Mouse (Mus musculus): ENCODE results near the gene Palld. TPM values are rescaled to one million over a fixed set of nuclear protein-coding genes. Genes with fewer than 3 reads are reported as not detected.

Palld gene
- polyA plus RNA-seq, 1 experiment from 2014 or later = 138 TPM

- H3K27ac ChIP-seq = no peak overlapping the region
- no peaks in the 10 kb centered on the region for H3K4me1 ChIP-seq
- no peak overlapping the region for H3K4me2 ChIP-seq (replicated peaks)
- no peak overlapping the region for H3K9ac ChIP-seq
- ATAC-seq (ENCODE audit: insufficient number of reproducible peaks, insufficient read depth, low FRiP score, low TSS enrichment) = no peak
- H3K9me3 ChIP-seq = no peaks in the 10 kb centered on the region
- no peaks in the 10 kb centered on the region for H3K36me3 ChIP-seq
- 71% methylated on average over 1 of the region's 1 CpGs for WGBS
- no peak overlapping the region for H3K4me3 ChIP-seq
- no peaks in the 10 kb centered on the region for H3K27me3 ChIP-seq
Observed at GRCm38 (mm10) chr8:61797391-61797947, 105.0 kb downstream of the Palld start.

- no peaks in the 10 kb centered on the region for H3K4me1 ChIP-seq
- H3K27ac ChIP-seq = no peak overlapping the region
- no peak overlapping the region for H3K4me3 ChIP-seq
- no peak overlapping the region for H3K4me2 ChIP-seq (replicated peaks)
- no peaks in the 10 kb centered on the region for H3K27me3 ChIP-seq
- WGBS = 85% methylated on average over 7 of the region's 7 CpGs
- H3K36me3 ChIP-seq = no peaks in the 10 kb centered on the region
- no peak overlapping the region for H3K9ac ChIP-seq
- H3K9me3 ChIP-seq = no peaks in the 10 kb centered on the region
- ATAC-seq (ENCODE audit: insufficient number of reproducible peaks, insufficient read depth, low FRiP score, low TSS enrichment) = no peak
Observed at GRCm38 (mm10) chr8:61796537-61797050, 105.9 kb downstream of the Palld start.

- ATAC-seq (ENCODE audit: insufficient number of reproducible peaks, insufficient read depth, low FRiP score, low TSS enrichment) = no peak
- Histone ChIP-seq H3K36me3 (no peaks in the 10 kb centered on the region), H3K27me3 (no peaks in the 10 kb centered on the region), H3K4me1 (no peaks in the 10 kb centered on the region), H3K9ac (no peak overlapping the region), H3K9me3 (no peaks in the 10 kb centered on the region), H3K27ac (no peak overlapping the region), H3K4me3 (no peak overlapping the region), H3K4me2 (replicated peaks) (no peak overlapping the region)
- WGBS = 69% methylated on average over 3 of the region's 3 CpGs
Observed at GRCm38 (mm10) chr8:61789946-61790345, 112.5 kb downstream of the Palld start.

DNA sequence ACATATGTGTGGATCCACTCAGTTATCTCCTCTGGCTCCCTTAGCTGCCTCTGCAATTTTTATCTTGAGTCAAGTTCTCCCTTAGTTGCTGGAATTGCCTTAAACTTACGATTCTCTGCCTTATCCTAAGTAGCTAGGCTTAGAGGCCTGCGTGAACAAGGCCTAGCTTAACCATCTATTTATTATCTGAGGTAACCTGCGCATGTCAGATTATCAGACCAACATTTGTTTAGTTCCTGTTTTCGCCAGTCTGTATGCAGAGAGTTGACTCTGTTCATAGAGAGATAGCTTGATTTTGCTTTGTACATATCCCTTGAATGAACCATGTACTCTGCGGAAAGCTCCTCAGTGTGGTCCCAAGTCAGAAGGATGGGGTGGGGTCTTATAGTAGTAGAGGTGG is 113.2 kb downstream of the Palld start:
- Histone ChIP-seq H3K4me3 (no peak overlapping the region), H3K9me3 (no peaks in the 10 kb centered on the region), H3K27me3 (no peaks in the 10 kb centered on the region), H3K4me2 (replicated peaks) (no peak overlapping the region), H3K4me1 (no peaks in the 10 kb centered on the region), H3K36me3 (no peaks in the 10 kb centered on the region), H3K9ac (no peak overlapping the region), H3K27ac (no peak overlapping the region)
- no peak for ATAC-seq (ENCODE audit: insufficient number of reproducible peaks, insufficient read depth, low FRiP score, low TSS enrichment)
- 91% methylated on average over 5 of the region's 5 CpGs for WGBS

DNA sequence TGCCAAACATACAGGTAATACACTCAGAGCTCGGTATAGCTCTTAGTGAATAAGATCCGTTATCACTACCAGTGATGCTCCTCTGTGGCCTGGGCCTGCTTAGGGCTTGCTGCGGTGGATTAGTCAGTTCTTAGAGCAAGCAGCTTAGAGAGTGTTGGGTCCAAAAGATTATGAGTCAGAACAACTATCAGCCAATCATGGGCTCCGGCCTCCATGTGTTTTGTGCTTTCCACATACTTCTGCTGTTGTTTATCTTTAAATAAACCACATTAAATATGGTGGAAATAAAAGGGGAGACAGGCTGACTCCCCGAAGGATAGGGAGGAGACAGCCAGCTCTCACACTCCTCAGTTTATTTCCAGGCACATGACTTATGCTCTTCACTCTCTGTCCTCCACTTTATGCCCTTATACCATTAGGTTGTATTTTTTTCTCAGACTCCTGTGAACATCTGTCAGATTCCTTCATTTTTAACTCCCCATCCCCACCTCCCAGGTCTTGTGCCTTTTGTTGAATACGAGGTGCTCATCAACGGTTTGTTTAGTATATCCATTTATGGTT is 119.5 kb downstream of the Palld start:
- no peak overlapping the region for H3K27ac ChIP-seq
- H3K36me3 ChIP-seq = no peaks in the 10 kb centered on the region
- ATAC-seq (ENCODE audit: insufficient number of reproducible peaks, insufficient read depth, low FRiP score, low TSS enrichment) = no peak
- no peaks in the 10 kb centered on the region for H3K27me3 ChIP-seq
- H3K4me3 ChIP-seq = no peak overlapping the region
- 82% methylated on average over 7 of the region's 7 CpGs for WGBS
- no peak overlapping the region for H3K4me2 ChIP-seq (replicated peaks)
- H3K9ac ChIP-seq = no peak overlapping the region
- H3K9me3 ChIP-seq = no peaks in the 10 kb centered on the region
- H3K4me1 ChIP-seq = no peaks in the 10 kb centered on the region

DNA sequence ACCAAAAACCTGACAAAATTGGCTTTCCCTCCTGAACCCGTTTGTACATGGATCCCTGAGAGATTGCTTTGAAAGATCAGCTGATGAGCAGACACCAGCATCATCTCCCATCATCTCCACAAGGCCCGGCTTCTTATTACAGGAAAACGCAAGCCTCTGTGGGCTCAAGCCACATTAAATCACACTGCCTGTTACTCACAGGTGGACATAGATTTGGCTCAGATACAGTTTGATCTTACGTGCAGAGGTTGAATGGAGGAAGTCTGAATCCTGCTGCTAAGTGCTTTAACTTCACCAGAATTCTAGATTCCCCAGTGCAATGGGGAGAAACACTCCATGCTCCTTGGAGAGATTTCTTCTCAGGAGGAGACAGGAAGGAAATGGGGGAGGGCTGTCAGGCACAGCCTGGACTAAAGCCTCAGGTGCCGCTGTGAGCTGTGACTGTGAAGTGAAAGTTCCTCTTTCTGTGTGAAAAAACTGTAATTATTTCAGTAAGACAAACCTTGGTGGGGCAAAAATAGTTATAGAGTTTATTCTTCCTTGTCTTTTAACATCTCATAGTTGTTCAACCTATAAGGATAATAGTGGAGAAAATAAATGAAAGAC is 121.7 kb downstream of the Palld start:
- no peaks in the 10 kb centered on the region for H3K36me3 ChIP-seq
- no peak overlapping the region for H3K4me2 ChIP-seq (replicated peaks)
- H3K4me3 ChIP-seq = no peak overlapping the region
- WGBS = 57% methylated on average over 5 of the region's 5 CpGs
- H3K9ac ChIP-seq = no peak overlapping the region
- H3K9me3 ChIP-seq = no peaks in the 10 kb centered on the region
- no peak for ATAC-seq (ENCODE audit: insufficient number of reproducible peaks, insufficient read depth, low FRiP score, low TSS enrichment)
- no peaks in the 10 kb centered on the region for H3K27me3 ChIP-seq
- H3K27ac ChIP-seq = no peak overlapping the region
- peaks cover 7% of the 10 kb centered on the region for H3K4me1 ChIP-seq

DNA sequence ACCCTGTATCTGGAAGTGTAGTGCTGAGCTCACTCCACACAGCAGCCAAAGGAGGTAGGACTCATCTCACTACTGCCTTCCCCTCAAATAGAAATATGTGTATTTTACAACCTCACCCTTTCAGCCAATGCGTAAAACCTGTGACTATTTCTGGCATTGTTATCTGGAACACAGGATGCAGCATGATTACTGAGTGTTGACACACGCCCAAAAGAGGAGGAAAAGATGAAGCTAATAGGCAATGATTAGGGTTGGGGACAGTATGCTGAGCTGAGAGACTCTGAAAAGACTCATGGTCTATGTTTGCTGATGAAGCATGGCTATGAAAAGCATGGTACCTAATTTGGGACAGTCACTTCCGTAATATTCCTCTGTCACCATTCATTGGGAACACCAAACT is 124.3 kb downstream of the Palld start:
- H3K36me3 ChIP-seq = no peaks in the 10 kb centered on the region
- no peak overlapping the region for H3K27ac ChIP-seq
- 89% methylated on average over 3 of the region's 3 CpGs for WGBS

GRCm38 (mm10) chr8:61776560-61776959 is 125.9 kb downstream of the Palld start:
- no peak overlapping the region for H3K9ac ChIP-seq

More for the DNA sequence above, 124.3 kb downstream of the Palld start:
- H3K9me3 ChIP-seq = no peaks in the 10 kb centered on the region
- H3K4me1 ChIP-seq = peaks cover 11% of the 10 kb centered on the region
- no peaks in the 10 kb centered on the region for H3K27me3 ChIP-seq
- no peak overlapping the region for H3K4me2 ChIP-seq (replicated peaks)
- H3K9ac ChIP-seq = no peak overlapping the region
- no peak overlapping the region for H3K4me3 ChIP-seq
- no peak for ATAC-seq (ENCODE audit: insufficient number of reproducible peaks, insufficient read depth, low FRiP score, low TSS enrichment)

DNA sequence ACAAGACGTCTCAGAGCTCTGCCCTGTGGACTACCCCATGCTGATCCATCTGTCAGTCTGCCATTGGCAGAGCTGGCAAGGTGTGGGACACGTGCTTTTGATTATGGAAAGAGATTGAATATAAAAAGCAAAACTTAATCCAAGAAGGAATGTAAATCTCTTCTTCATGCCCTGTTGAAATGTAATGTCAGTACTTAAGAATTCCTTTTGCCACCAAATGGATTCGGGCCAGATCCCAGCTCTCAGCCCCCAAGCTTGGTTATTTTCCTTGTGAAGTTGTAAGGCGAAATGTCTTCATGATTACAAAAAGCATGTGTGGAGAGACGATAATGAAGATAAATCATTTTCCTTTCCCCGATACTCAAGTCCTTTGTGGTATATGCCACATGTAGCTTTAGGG is 126.6 kb downstream of the Palld start:
- Histone ChIP-seq H3K9me3 (no peaks in the 10 kb centered on the region), H3K27ac (0 out of 2 replicates have a peak overlapping the region, but pooled peaks have one; percentile 52), H3K4me2 (replicated peaks) (0 out of 2 replicates have a peak overlapping the region, but pooled peaks have one; percentile 4), H3K4me1 (peaks cover 11% of the 10 kb centered on the region), H3K4me3 (no peak overlapping the region), H3K36me3 (no peaks in the 10 kb centered on the region), H3K9ac (no peak overlapping the region), H3K27me3 (no peaks in the 10 kb centered on the region)
- WGBS = 49% methylated on average over 6 of the region's 6 CpGs
- no peak for ATAC-seq (ENCODE audit: insufficient number of reproducible peaks, insufficient read depth, low FRiP score, low TSS enrichment)

More at GRCm38 (mm10) chr8:61776560-61776959, 125.9 kb downstream of the Palld start:
- H3K27ac ChIP-seq = 0 out of 2 replicates have a peak overlapping the region, but pooled peaks have one; percentile 52
- ATAC-seq (ENCODE audit: insufficient number of reproducible peaks, insufficient read depth, low FRiP score, low TSS enrichment) = 0 out of 2 replicates have a peak, but pooled peaks have one; percentile 28
- 41% methylated on average over 9 of the region's 9 CpGs for WGBS
- no peak overlapping the region for H3K4me3 ChIP-seq
- 0 out of 2 replicates have a peak overlapping the region, but pooled peaks have one; percentile 4 for H3K4me2 ChIP-seq (replicated peaks)
- no peaks in the 10 kb centered on the region for H3K9me3 ChIP-seq
- no peaks in the 10 kb centered on the region for H3K27me3 ChIP-seq
- peaks cover 11% of the 10 kb centered on the region for H3K4me1 ChIP-seq
- H3K36me3 ChIP-seq = no peaks in the 10 kb centered on the region

DNA sequence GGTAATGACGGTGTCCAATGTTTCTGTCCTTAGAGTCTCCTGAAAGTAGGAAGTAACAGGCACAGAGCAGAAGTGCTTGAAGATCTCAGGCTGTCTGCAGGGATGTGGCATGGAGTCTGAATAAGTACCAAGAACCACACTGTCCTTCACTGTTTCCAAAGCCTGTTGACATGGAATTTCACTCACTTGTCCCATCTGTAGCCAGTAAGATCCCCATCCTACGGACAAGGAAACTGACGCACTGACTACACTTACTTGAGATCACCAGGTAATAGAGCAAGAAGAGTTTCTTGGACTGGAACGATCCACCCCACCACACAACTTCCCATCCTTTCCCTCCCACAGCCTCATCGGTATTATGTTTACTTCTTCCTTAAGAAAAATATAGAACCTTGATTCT is 128.3 kb downstream of the Palld start:
- whole genome bisulfite sequencing = 85% methylated on average over 5 of the region's 5 CpGs
- no peaks in the 10 kb centered on the region for H3K36me3 ChIP-seq
- ATAC-seq (ENCODE audit: insufficient number of reproducible peaks, insufficient read depth, low FRiP score, low TSS enrichment) = no peak
- H3K9me3 ChIP-seq = no peaks in the 10 kb centered on the region
- H3K27me3 ChIP-seq = no peaks in the 10 kb centered on the region
- H3K4me2 ChIP-seq (replicated peaks) = no peak overlapping the region
- no peak overlapping the region for H3K9ac ChIP-seq
- H3K4me3 ChIP-seq = no peak overlapping the region
- H3K4me1 ChIP-seq = peaks cover 16% of the 10 kb centered on the region
- no peak overlapping the region for H3K27ac ChIP-seq

DNA sequence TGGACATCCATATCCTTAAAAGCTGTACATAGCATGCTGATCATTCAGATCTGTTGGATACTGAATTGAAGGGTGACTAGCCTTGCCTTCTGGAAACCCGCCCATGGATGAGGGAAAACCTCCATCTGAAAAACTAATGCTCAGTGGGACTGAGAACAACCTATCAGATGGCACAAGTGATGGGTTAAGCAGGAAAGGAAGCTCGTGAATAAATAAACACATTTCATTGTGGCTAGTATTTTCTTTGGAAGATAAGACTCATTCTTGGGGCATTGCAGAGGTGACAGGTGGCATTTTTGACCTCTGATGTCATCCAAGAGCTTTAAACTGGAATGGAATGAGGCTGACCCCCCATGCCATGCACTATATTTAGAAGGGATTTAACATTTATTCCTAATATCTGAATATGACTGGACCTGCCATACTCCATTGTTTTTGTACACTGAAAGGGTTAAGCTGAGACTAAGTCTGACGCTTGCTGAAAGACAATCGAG is 128.8 kb downstream of the Palld start:
- no peaks in the 10 kb centered on the region for H3K27me3 ChIP-seq
- H3K9ac ChIP-seq = no peak overlapping the region
- no peak for ATAC-seq (ENCODE audit: insufficient number of reproducible peaks, insufficient read depth, low FRiP score, low TSS enrichment)
- no peak overlapping the region for H3K4me3 ChIP-seq
- H3K4me1 ChIP-seq = peaks cover 17% of the 10 kb centered on the region
- H3K36me3 ChIP-seq = no peaks in the 10 kb centered on the region
- WGBS = 55% methylated on average over 4 of the region's 4 CpGs
- H3K4me2 ChIP-seq (replicated peaks) = no peak overlapping the region
- no peak overlapping the region for H3K27ac ChIP-seq
- no peaks in the 10 kb centered on the region for H3K9me3 ChIP-seq

DNA sequence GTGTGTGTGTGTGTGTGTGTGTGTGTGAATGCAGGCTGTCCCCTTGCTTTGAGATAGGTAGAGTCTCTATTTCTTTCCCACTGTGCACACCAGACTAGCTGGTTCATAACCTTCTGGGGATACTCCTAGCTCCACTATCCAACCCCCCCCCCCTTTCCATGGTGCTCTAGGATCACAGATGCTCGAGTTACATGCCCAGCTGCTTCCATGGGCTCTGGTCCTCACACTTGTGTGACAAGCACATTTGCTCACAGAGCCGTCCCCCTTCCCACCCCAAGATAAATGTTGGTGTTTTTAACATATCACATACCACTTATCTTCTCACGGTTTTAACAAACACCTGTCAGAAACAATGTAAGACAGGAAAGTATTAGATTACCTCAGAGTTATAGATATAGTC is 131.2 kb downstream of the Palld start:
- no peaks in the 10 kb centered on the region for H3K9me3 ChIP-seq
- H3K9ac ChIP-seq = no peak overlapping the region
- no peak overlapping the region for H3K27ac ChIP-seq
- WGBS = 53% methylated on average over 3 of the region's 3 CpGs
- no peak overlapping the region for H3K4me3 ChIP-seq
- no peak overlapping the region for H3K4me2 ChIP-seq (replicated peaks)
- ATAC-seq (ENCODE audit: insufficient number of reproducible peaks, insufficient read depth, low FRiP score, low TSS enrichment) = no peak
- no peaks in the 10 kb centered on the region for H3K36me3 ChIP-seq
- no peaks in the 10 kb centered on the region for H3K27me3 ChIP-seq
- peaks cover 13% of the 10 kb centered on the region for H3K4me1 ChIP-seq

All from embryonic facial prominence, embryonic 12.5 days (tissue).